Mouse (Mus musculus) frontal cortex, adult 2 months (tissue): ENCODE data around the gene Phb. TPM values are rescaled to one million over a fixed set of nuclear protein-coding genes. Genes with fewer than 3 reads are reported as not detected.
A peak's percentile ranks its signal among the peaks of the same experiment; 100 is the strongest.

Experiments
- DNase-seq, 2 experiments: peaks; one replicate each; pipeline ENCODE4 v3.0.0; 2022; ENCODE audit warnings: low spot score in 1 of 2; ENCODE audit errors: extremely low spot score in 1 of 2
- polyA plus RNA-seq: library from polyadenylated mRNA; depleted of rRNA; stranded (reverse); fragments of >200 nt; gene quantifications from 2 replicates; pipeline ENCODE4 v1.2.3, GENCODE M21; 2012; rRNA removed

Gene Phb
- 120 and 143 TPM in 2 replicates for polyA plus RNA-seq

- peak; percentile 97 to 99 for DNase-seq
These were observed at the start of gene Phb for GRCm38 (mm10) chr11:95666529-95667149. Phb (plus strand) TSS chr11:95666957.

DNA sequence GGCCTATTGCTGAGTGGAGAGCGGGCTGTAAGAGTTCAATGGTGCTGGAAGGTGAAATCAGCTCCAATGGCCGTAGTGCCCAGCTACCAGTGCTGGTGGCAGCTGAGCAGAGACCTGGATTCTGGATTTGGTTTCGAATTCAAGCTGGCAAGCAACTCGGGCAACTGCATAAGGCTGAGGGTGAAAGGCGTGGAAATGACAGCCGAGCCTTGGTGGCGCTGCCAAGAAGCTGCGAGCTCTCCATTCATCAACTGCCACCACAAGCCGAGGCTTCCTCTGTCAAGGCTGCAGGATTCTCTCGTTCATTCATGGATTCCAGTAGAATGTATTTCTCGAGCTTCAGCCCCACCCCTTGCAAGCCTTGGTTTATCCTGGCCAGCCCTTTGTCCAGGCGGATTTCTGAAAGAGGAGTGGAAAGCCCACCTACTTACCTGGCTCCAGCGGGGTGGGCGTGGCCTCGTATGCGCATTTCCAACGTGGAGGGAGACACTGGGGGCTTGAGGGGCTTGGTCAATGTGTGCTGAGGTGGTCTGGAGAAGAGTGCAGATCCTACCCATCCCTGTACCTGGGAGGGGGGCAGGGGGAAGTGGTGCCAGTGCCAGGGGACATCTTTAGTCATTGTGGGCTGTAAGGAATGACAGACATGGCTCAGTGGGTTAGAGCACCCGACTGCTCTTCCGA is 48.8 kb upstream of the Phb start:
- peak; percentile 15 to 66 for DNase-seq

DNA sequence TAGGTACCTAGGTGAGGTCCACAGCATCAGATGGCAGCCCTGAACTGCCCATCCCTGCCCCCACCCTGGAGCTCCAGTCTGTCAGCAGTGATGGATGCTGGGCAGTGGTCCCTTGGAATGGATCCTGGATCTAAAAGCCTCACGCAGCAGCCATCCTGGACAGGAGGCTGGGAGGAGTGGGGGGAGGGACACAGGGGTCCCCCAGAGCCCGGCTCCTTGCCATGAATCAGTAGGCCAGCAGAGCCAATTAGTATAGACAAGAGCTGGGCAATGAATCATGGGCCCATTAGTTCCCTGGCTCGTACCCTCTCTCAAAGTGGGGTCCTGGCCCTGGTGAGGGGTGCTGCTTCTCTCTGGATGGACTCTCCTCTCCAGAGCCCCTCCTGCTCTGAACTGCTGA is 47.7 kb upstream of the Phb start:
- no peak for DNase-seq

DNA sequence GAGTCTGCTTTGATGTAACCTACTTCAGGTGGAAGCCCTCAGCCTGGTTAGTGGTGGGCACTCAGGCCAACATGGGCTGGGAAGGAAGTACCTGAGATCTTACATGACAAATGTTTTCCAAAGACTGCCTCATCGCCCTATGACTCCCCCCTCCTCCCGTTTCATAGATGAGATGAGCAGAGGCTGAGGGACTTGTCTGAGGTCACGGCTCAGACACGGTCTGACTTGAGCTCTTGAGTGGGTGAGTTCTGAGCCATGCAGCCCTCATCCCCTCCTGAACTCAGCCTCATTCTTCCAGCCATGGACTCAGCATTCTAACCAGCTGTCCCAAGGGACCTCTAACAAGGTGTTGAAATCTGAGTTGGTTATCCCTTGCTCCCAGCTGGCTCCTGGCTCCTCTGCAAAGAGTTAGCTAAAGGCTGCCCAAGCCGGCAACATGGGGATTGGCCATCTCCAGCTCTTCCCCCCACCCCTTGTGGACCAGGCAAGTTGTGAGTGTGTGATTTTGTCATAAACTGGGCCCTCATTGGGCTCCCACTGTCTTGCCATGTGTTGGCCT is 46.8 kb upstream of the Phb start:
- no peak for DNase-seq

DNA sequence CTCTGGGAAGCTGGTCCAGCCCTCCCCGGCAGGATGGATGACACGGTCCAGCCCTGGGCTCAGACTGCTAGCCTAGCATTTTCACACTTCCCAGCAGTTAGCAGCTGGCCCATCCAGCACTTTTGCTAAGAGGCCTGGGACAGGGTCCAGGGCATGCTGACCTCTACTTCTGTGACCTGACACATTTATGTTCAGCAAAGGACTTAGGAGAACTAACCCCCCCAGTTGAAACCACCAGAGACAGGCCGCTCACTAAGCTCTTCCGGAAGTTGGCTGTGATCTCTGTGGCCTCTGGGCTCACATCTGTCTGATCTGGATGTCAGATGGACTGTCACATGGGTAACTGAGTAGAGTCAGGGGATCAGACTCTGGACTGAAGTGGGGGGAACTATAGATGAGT is 45.7 kb upstream of the Phb start:
- DNase-seq = no peak

DNA sequence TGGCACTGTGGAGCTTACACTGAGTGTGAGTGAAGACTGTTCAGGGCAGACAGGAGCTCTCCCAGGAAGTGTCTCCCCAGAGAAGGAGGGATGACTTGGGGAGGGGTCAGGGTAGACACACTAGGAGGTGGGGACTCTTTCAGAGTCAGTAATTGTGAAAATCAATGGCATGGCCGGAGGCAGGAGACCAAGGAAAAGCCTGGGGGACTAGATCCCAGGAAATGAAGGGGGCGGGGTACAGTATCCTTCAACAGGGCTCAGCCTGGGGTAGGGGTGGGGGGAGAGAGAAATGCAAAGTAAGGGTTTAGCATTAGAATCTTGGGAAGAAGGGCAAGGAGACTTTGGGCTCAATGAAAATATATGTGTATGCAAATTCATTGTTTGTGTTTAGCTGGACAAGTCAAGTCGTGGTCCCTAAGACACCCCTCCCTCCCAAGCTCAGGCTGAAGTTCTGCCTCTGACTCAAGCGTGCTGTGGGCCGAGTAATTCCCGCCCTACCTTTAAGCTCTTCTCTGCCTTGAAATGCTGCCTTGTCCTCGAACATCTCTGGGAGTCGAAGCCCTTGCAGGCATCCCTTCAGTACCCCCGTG is 45.1 kb upstream of the Phb start:
- no peak for DNase-seq

DNA sequence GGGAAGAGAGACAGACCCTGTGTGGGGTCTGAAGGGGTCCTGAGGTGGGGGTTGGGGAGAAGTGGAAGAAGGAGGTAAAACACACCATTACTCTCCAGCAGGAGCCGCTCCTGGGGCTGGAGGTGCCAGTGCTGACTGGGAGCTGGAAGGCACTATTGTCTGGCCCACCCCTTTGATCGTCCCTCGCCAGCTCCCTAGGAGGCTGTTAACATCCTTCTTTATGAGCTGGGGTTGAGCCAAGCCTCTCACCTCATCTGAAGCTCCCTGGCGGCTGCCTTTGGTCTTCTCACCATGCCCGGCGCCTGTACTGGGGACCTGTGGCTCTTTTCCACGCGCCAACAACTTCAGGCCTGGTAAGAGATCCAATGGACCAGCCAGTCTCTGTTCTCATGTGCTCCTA is 44.3 kb upstream of the Phb start:
- DNase-seq = no peak

DNA sequence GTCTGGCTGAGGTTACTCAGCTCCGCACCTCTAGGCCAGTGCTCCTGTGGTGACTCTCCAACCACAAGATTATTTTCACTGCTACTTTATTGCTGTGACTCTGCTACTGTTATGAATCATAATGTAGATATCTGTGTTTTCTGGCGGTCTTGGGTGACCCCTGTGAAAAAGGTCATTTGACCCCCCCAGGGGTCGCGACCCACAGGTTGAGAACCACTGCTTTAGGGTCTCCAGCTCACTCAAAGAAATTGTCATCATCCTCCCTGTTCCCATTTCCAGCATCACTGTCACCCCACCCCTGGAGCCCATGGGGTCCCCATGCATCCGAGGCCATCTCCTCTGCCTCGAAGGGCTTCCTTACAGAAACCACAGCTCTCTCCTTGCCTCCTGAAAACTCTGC is 36.2 kb upstream of the Phb start:
- DNase-seq = no peak

DNA sequence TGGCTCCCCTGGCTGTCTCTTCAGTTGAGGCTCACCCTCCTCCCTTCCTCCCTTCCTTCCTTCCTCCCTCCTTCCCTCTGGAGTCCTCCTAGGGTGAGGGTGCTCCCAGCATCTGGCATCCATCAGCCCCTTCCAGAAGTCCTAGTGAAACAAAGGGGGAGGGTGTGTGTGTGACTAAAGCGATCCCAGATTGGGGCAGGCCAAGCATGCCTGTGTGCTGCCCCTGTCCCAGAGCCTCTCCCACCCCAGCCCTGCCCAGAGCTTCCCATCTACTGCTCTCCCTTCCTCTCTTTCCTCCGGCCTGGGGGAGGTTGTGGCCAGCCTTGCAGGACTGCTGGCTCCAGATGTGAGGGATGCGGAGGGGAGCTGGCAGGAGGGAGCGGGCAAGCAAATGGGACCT is 35.5 kb upstream of the Phb start:
- DNase-seq = no peak

DNA sequence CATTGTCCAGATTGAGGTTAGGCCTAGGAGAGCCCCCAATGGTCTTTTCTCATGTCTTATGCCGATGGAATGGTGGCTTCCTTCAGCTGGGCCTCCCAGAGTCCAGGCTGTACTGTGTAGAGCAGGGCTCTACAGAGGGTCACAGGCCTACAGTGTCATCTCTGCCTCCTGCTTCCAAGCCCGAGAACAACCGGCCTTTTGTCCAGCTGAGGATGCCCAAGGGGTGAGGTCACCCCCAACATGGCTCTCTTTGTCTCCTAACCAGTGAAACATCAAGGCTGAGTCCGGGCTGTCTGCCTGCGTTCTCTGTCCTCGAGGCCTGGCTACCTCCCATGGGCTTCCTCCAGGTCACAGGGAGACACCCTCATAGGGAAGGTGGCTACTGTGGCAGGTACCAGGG is 34.3 kb upstream of the Phb start:
- DNase-seq = peak in 1 of 2 experiments; percentile 14

DNA sequence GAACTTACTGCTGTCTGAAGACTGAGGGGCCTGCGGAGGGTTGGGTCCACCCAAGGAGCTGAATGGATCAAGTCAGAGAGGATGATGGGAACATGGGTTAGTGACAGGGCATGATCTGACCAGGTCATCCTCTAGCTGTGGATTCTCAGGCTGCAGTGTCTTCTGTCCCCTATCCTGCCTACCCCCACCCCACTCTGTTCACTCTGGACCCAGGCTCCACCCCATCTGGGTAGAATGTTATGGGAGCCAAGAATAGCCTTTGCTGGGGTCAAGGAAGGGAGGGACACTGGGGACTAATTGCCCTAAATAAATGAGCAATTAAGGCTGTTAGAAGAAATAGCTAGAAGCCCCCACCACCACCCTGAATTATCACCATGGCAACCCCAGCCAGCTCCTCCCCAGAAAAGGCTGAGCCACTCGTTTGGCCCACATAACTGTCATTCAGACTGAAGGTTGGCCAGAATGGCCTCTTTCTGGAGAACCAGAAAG is 33.2 kb upstream of the Phb start:
- DNase-seq = no peak

GRCm38 (mm10) chr11:95635030-95635429 is 31.7 kb upstream of the Phb start:
- DNase-seq = no peak

- DNase-seq = no peak
These were observed 26.0 kb upstream of the Phb start for GRCm38 (mm10) chr11:95640751-95641150.

GRCm38 (mm10) chr11:95642534-95643280 is 24.1 kb upstream of the Phb start:
- peak; percentile 48 for DNase-seq

GRCm38 (mm10) chr11:95643856-95644255 is 22.9 kb upstream of the Phb start:
- DNase-seq = no peak

GRCm38 (mm10) chr11:95644381-95644780 is 22.4 kb upstream of the Phb start:
- DNase-seq = no peak

- no peak for DNase-seq
These were observed 21.2 kb upstream of the Phb start for GRCm38 (mm10) chr11:95645397-95646153.

- DNase-seq = no peak
These were observed 20.6 kb upstream of the Phb start for GRCm38 (mm10) chr11:95646154-95646490.

DNA sequence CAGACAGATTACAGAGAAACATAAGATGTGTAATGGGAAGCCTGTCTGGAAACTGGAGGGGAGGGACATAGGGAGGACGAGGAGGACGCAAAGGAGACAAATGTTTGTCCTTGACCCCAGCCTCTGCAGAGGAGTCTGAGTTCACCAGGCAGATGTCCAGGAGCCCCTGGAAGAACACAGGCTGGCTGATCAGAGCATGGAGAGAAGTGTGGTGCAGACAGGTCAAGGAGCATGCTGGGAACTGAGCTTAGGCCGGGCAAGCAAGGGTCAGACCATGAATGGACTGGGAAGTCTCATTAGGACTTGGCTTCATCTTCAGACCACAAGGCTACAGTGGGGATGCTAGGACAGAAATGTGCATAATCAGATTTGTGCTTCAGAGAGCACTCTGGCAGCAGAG is 19.0 kb upstream of the Phb start:
- no peak for DNase-seq

GRCm38 (mm10) chr11:95648827-95649226 is 17.9 kb upstream of the Phb start:
- peak; percentile 30 to 92 for DNase-seq
